Mouse (Mus musculus) yolk sac, embryonic 10.5 days (tissue): ENCODE data around the gene Nfatc2.

Source experiments
- DNase-seq: peaks from one replicate; pipeline ENCODE4 v3.0.0-alpha.2; 2017; ENCODE audit warnings: low spot score

The Nfatc2 gene

DNA sequence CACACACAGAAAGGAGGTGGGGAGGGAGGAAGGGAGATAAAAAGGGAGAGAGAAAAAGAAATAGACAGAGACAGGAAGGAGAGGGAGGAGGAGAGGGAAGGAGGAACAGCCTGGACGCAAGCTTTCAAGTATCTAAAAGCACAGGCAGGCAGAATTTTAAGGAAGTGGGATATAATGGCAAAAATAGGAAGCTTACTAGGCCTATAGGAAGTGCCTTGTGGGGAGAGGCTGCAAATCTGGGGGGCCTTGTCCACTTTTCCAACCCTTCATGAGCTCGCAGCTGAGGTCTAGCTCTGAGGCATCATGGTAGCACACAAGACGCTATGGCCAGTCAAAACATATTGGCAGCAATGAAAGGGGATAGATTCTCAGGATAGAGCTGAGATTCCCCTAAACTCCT, 22.3 kb downstream of the Nfatc2 start:
- no peak for DNase-seq

DNA sequence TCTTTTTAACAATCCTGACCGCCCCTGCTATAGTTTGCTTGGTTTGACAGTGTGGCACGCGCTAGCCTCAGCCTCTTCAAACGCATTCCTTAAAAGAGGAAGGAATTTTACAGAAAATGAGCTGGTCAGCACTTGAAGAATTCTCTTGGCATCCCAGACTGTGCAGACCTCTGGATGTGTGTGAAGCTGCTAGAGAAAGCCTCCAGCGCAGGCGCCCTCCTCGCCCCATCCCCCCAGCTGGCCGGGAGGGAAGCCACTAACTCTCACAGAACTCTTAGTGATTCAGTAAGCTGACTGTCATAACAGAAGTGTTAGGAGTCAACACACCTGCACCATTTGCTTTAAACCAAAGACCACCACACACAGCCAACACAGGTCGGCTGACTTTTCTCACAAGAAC, 23.3 kb downstream of the Nfatc2 start:
- DNase-seq: peak; percentile 65

DNA sequence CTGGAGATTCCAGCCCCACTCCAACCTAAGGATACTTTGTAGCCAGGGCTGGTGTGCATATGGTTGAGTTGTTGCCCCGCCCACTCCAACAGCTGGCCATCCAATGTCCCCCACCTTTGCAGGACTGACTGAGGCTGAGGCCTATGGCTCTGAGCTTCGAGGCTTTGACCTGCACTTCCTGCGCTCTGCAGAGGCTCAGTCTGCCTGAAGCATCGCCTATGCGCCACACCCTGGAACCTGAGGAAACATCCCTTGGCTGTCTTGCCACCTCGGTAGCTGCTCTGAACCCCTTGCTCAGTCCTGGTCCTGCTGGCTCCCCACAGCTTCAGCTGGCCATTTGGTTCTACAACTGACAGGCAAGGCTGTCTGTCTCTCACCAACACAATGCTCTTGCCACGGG, 24.1 kb downstream of the Nfatc2 start:
- no peak for DNase-seq

DNA sequence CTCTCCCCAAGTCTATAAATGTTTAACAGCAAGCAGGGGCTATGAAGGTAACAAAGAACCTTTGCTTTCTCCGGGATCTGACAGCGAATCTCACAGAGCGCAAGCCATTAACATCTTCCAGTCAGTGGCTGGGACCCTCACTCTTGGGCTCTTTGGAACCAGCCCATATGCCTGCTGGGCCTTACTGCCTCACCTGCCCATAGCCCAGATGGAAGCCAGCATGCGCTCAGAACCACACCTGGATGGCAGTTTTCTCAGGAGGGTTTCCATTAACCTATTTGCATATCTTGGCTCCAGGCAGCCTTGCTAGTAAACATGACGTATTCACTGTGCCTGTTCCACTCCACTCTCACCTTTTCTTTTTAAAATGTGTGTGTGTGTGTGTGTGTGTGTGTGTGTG, 25.6 kb downstream of the Nfatc2 start:
- no peak for DNase-seq

DNA sequence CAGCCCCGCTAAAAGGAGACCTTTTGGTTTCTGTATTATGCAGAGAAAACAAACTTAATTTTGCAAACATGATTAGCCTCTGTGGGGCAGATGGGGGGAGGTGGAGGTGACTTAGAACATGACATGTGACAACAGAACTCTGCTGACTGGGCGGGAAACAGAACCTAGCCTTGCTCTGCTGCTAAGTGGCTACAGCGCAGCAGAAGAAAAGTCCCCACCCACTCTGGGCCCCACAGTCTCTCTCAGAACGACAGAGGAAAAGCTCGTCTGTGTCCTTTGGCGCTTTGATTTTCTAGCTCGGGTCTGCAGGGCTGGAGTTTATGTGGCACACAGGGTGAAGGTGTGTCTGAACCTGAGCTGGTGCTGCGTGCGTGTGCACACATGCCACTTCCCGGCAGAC, 26.5 kb downstream of the Nfatc2 start:
- peak; percentile 57 for DNase-seq

DNA sequence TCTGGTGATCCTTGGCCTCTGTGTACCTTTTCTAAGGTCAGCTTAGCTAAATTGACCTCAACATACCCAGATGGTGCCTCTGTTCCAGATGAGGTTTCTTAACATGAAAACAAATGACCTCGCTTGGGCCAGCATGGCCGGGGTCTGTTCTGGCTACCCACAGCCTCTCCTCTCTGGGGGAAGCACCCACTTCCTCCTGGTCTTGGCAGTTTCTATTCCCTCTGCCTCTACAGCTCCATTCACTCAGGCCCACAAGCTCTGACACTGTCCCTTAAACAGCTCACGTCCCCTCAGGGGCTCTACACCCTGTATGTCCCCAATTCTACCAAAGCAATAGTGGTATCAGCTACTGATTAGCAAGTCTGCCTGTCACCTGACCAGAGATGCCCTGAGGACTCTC, 27.6 kb downstream of the Nfatc2 start:
- no peak for DNase-seq

GRCm38 (mm10) chr2:168571241-168571640, 30.2 kb downstream of the Nfatc2 start:
- DNase-seq: no peak

- no peak for DNase-seq
Observed at GRCm38 (mm10) chr2:168565538-168566253, 35.8 kb downstream of the Nfatc2 start.

DNA sequence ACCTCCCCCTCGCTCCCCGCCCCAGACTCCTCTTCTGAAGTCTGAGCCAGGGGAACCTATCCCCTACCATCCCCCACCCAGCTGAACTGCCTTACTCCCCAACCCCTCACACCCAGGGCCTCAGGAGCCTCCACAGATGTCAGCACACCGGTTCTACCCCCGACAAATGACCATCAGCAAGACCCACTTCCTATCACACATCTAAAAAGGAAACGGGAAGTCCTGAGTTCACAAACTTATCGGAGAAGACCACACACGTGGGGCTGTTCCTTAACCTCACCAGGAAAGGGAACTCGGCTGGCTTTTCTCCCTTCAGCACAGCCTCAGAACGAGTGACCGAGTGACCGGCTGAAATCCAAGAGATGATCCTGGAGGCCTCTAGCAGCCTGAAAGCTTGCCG, 38.3 kb downstream of the Nfatc2 start:
- DNase-seq: no peak

DNA sequence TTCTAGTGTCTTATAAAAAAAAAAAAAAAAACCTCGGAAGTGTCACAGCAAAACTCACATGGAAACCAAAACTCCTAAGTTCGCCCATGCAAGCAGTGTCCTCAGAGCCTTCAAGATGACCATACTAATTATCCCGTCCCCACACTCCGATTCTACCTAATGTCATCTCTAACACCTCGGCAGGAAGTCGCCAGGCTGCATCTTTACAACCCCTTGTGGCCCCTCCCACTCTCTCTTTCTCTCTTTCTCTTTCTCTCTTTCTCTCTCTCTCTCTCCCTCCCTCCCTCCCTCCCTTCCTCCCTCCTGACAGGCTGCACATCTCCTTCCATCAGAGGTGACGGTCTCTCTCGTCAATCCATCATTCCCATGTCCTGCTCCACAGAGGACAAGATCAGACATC, 44.4 kb downstream of the Nfatc2 start:
- no peak for DNase-seq

- DNase-seq: no peak
Observed at GRCm38 (mm10) chr2:168555897-168556670, 45.4 kb downstream of the Nfatc2 start.

DNA sequence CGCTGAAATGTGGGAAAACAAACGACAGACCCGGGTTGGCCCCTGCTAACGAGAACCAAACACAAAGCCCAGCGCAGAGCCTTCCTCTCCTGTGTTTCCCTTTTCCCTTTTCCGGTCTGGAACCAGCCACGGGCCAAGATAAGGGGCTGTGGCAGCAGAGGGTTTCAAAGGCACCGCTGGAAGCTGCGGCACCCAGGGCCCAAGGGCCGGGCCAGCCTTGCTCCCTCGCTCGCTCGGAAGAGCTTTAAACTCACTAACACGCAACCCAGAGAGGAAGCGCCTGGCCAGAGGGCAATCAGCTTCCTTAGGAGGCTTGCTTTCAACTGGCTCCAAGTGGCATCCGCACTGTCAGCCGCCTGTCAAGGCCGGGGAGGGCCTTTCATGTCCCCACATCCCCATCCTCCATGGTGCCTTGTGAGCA, 47.9 kb downstream of the Nfatc2 start:
- peak; percentile 48 for DNase-seq

DNA sequence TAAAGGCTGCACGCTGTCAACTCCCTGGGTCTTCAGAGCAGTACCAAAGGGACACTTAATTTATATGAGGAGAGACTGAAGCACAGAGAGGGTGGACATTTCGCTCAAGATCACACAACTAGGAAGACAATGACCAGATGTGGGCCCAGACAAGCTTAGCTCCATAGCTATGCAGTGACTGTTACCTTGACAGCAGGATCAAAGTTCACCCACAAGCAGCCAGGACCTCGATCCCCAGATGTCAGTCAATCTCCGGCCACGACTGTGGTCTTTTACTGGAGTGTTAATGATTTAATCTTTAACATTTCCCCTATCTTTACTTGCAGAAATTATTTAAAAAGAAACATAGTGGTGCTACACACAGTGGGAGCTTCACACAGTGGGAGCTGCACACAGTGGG, 49.1 kb downstream of the Nfatc2 start:
- peak; percentile 79 for DNase-seq

DNA sequence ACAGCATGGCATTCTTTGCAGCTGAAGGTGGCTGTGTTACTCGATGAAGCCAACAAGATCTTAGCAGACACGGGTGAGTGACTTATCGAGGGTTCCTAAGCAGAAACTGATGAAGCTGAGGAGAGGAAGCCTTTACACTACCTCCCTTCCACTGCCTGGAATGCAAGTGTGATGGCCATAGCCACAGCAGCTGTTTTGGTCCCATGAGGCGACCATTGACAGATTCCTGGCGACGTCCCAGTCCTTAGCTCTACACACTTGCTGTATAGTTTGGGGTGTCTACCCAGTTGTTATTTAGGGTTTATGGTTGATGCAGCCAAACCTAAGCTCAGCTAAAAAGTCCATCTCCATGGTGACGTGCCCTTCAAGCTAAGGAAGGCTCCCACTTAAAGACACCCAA, 50.2 kb downstream of the Nfatc2 start:
- no peak for DNase-seq

DNA sequence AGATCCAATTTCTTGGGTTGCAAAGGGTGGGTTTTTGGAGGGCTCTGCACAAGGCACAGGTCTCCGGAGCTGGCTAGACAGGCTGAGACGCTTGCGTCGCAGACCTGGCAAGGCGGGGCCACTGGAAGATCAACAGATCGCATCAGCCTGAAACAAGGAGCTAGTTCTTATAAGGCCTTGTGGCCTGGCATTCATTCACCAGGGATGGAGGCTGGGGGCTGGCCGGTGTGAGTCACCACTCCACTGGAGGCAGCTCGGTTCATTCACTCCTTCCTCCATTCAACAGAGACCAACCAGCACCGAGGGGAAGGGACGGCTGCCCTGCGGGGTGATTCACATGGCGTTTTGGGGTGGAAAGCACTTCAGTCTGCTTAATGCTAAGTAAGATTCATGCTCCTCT, 52.1 kb downstream of the Nfatc2 start:
- no peak for DNase-seq

GRCm38 (mm10) chr2:168548008-168548407, 53.4 kb downstream of the Nfatc2 start:
- DNase-seq: no peak

- DNase-seq: no peak
Observed at GRCm38 (mm10) chr2:168545901-168546557, 55.4 kb downstream of the Nfatc2 start.

DNA sequence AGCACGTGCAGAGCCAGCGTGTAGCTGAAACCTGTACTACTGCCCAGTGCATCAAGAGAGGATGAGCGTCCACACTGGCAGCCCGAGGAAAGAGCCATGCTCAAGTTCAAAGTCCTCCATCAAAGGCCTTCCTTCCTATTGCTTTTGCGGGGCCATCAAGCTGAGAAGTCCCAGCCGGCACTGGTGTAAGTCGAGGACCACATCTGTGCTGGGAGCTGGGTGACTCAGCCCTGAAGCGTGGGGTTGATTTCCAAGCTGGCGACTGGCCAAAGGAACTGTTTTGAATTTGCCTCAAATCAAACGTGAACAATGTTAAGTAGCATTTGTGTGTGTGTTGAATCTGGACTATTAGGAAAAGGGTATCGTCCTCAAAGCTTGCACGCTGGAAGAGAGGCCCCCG, 57.4 kb downstream of the Nfatc2 start:
- DNase-seq: no peak

GRCm38 (mm10) chr2:168543026-168543425, 58.4 kb downstream of the Nfatc2 start:
- no peak for DNase-seq

DNA sequence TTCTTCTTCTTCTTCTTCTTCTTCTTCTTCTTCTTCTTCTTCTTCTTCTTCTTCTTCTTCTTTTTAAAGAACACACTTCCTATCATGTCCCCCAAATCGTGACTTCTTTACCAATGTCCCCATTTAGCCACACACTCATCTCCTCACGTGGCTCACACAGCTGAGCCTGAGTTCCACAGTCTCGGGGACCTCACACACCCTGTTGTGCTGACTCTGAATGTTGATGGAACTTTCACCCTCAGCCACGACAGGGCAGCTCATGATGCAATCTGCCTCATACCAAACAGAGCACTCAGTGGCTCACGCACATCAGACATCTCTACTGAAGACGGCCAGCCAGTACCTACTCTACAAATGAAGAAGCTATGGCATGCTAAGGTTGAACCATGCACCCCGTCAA, 60.2 kb downstream of the Nfatc2 start:
- DNase-seq: no peak

GRCm38 (mm10) chr2:168539594-168540222, 61.7 kb downstream of the Nfatc2 start:
- no peak for DNase-seq

- no peak for DNase-seq
Observed at GRCm38 (mm10) chr2:168539026-168539425, 62.4 kb downstream of the Nfatc2 start.
